Mouse (Mus musculus) layer of hippocampus, postnatal 25 days (tissue): Measurements from ENCODE around the gene Slco2a1. TPM values are rescaled to one million over a fixed set of nuclear protein-coding genes. Genes with fewer than 3 reads are reported as not detected.

Experiments
- total RNA-seq, 2 experiments: library from RNA; stranded (reverse); gene quantifications; 2 replicates each; pipeline ENCODE4 v1.2.3; 2021

The Slco2a1 gene
- total RNA-seq, 2 experiments from 2014 or later: 2.6 to 2.7 TPM

Other genes starting within 250 kb of the Slco2a1 start
- gene Ryk, start 153.8 kb upstream of the Slco2a1 start, total RNA-seq: 10 to 100 TPM; 37.1 to 44.4 TPM
- 100 to 1,000 TPM; 454 to 464 TPM for gene Rab6b, start 123.1 kb downstream of the Slco2a1 start, total RNA-seq
- gene Srprb, start 213.4 kb downstream of the Slco2a1 start, total RNA-seq: 10 to 100 TPM; 20.5 to 22.4 TPM
- gene Gm20425, start 241.6 kb downstream of the Slco2a1 start, total RNA-seq: 10 to 100 TPM in 1 of 2 experiments, 1 to 10 TPM in 1; 6.6 to 11.5 TPM
- gene Trf, start 241.7 kb downstream of the Slco2a1 start, total RNA-seq: 100 to 1,000 TPM; 174 to 257 TPM